Mouse (Mus musculus) C2C12 (cell line): ENCODE measurements around the gene Uchl1.

ENCODE experiments used
- CEBPB ChIP-seq: IDR thresholded peaks from one replicate; pipeline ENCODE4 v1.6.1; 2011; ENCODE audit warnings: low read depth, mild to moderate bottlenecking, control low read depth, moderate library complexity
- CTCF ChIP-seq: IDR thresholded peaks from one replicate; pipeline ENCODE4 v1.5.1; 2011; ENCODE audit not compliant: control insufficient read depth, insufficient read depth, insufficient read length
- FOSL1 ChIP-seq: IDR thresholded peaks from one replicate; pipeline ENCODE4 v1.8.0; 2011; ENCODE audit warnings: mild to moderate bottlenecking, low read length; ENCODE audit not compliant: poor library complexity, insufficient read depth, severe bottlenecking
- MAX ChIP-seq: IDR thresholded peaks from one replicate; pipeline ENCODE4 v1.6.1; 2011; ENCODE audit warnings: mild to moderate bottlenecking, control low read depth
- MYOD1 ChIP-seq: IDR thresholded peaks from one replicate; pipeline ENCODE4 v1.6.1; 2011; ENCODE audit warnings: low read depth; ENCODE audit not compliant: control insufficient read depth, insufficient read length
- MYOG ChIP-seq: IDR thresholded peaks from one replicate; pipeline ENCODE4 v1.6.1; 2011; ENCODE audit not compliant: control insufficient read depth, insufficient read length; ENCODE audit errors: extremely low read depth
- USF1 ChIP-seq: IDR thresholded peaks from one replicate; pipeline ENCODE4 v1.6.1; 2011; ENCODE audit warnings: low read depth, mild to moderate bottlenecking, control low read depth, moderate library complexity

DNA sequence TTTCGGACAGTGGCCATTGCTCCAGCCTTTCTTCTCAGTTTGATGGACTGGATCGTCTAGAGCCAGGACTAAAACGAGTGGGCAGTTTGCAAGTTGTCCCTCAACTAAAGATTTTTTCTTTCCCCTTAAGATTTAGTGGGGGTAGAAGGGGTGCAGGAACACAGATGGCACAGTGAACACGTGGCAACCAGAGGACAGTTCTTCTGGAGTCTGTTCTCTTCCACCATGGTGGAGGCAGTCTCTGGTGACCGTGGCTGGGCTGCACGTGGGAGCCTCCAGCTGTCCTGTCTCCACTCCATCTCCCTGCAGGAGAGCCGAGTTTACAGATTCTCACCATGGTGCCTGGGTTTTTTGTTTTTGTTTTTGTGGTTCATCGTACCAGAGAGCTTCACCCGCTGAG lies 11.8 kb downstream of the Uchl1 start:
- TF ChIP-seq CTCF = no peak
- no peak for TF ChIP-seq MAX
- TF ChIP-seq FOSL1 = no peak
- no peak for TF ChIP-seq MYOD1
- TF ChIP-seq USF1 = no peak
- no peak for TF ChIP-seq MYOG
- no peak for TF ChIP-seq CEBPB
